Mouse (Mus musculus): Measurements from ENCODE around the gene Olfr1351.
"Not testable (repeated sequence)": the region's sequence is repeated elsewhere in the genome, so short reads cannot be mapped to it uniquely, and the experiment has no call there.

GRCm38 (mm10) chr10:78963009-78963408, 49.3 kb upstream of the Olfr1351 start, which contains the start of gene Olfr1353:
- not testable (repeated sequence) for TF ChIP-seq POLR2A (IDR thresholded peaks at IDR 0.05; ENCODE audit: low read depth, low read length); CTCF (IDR thresholded peaks at IDR 0.05; ENCODE audit: borderline replicate concordance, insufficient read depth, low read length)

All from embryonic fibroblast, embryonic 13.5 days (primary cell).